Mouse (Mus musculus) fat pad, adult 2 months (tissue): ENCODE measurements at regions not wholly inside any gene's neighbourhood (a gene's known extent, or its start where the extent isn't known, plus 50 kb on each side); places are given as distances from the start of the nearest gene placed in this dataset.

Experiments used
- DNase-seq: peaks from one replicate; pipeline ENCODE4 v3.0.0-alpha.2; 2011; ENCODE audit warnings: low read depth, low spot score; ENCODE audit errors: extremely low read depth

DNA sequence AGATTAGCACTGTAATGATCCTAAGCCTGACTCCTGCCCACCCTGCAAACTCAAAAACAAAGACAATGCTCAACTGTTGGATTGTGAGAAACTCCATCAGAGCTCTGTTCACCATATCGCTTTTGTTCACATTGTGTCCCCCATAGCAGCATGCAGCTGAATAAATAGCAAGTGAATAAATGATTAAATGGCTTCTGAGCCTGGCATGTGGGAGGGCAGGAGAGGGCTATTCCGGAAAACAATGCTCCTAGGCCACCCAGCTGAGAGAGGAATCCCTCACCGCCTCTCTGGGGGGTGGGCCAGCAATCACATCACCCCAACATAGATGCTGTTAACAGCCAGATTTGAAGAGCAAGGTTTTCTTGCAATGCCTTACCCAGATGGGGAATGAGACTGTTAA lies 238.5 kb upstream of the Vstm2b start:
- DNase-seq: no peak

DNA sequence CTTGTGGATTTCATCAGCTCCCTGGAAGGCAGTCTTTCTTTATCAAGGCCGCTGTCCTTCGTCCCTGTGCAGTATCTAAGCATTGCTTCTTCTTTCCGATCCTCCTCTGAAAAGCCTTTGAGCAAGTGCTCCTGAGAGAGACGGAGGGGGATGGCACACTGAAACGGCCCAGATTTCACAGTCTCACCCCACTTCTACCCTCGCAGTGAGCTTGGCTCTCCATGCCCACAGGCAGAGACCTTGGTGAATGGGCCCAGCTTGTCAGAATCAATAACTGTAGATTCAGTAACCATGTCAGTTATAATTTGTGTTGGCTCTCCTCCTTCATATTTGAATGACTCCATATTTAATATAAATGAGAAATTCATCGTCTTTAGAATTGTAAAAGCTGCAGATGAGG lies 234.3 kb upstream of the Vstm2b start:
- no peak for DNase-seq

DNA sequence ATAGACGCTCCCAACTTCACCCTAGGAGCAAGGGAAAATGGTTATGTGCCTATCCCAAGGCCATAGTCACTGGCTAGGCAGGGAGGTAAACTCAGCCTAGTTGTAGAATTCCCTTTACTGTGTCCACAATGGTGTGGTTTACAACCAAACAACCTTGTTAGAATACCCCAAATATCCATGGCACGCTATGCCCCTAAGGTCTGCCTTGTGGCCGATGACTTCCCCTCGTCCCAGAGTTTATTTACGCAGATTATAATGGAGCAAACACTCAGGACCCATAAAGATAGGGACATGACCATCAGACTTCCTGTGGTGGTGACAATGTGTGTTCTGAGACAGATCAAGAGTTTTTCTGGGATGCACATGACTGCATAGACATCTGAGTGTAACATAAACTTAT lies 231.5 kb upstream of the Vstm2b start:
- no peak for DNase-seq

GRCm38 (mm10) chr7:40670401-40670800 lies 227.7 kb upstream of the Vstm2b start:
- DNase-seq: no peak

GRCm38 (mm10) chr7:40671068-40671467 lies 227.1 kb upstream of the Vstm2b start:
- no peak for DNase-seq

DNA sequence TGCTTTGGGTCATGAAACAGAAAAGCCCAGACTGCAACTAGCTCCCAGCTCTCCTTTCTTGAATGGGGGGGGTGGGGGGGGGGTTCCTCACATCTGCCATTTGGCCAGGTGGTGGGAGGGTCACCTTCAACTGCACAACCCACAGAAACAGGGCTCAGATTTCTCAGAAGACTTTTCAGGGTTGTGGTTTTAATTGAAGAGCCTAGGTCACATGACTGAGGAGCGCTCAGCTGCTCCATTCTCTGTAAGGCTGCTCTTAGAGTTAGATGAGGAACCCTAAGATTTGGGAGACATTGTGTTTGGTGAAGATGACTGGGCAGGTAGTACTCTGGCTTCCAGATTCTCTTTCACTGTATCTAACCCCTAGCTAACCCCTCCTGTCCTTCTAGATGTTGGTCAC lies 225.8 kb upstream of the Vstm2b start:
- DNase-seq: no peak

GRCm38 (mm10) chr7:40674397-40674796 lies 223.7 kb upstream of the Vstm2b start:
- DNase-seq: no peak

GRCm38 (mm10) chr7:40677601-40678000 lies 220.5 kb upstream of the Vstm2b start:
- DNase-seq: no peak

DNA sequence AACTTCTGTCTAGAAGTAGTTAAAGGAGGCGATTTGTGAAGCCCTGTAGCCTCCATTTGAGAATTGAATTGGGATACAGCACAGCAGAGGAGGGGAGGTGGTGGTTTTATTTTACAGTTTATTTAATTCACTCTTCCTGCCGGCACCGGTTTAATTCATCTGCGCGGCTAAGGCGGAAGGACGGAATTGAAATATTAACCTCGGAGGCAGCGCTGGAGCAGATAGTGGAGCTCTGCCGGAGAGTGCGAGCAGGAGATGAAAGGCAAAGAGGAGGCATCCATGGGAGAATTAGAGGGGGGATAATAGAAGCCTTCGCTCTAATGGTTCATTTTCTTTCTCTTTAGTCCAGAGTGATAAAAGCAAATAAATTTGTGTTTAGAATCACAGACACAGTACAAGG lies 217.6 kb upstream of the Vstm2b start:
- DNase-seq: no peak

DNA sequence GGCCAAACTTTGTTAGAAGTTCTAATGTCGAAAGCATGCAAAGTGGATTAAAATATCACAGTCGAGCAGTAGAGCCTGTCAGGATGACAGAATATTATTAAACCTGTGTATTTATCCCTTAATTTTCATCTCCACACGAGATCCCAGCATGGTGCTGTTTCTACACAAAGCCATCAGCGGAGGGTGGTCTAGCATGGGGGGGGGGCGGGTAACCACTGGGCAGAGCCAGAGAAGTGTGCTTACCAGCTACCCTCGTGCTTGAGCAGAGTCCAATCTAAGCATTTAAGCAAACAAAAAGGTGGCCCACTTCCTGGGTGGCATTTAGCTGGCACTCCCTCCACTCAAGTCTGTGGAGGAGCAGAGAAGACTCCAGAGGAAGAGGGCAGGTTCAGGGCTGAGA lies 217.1 kb upstream of the Vstm2b start:
- DNase-seq: no peak

DNA sequence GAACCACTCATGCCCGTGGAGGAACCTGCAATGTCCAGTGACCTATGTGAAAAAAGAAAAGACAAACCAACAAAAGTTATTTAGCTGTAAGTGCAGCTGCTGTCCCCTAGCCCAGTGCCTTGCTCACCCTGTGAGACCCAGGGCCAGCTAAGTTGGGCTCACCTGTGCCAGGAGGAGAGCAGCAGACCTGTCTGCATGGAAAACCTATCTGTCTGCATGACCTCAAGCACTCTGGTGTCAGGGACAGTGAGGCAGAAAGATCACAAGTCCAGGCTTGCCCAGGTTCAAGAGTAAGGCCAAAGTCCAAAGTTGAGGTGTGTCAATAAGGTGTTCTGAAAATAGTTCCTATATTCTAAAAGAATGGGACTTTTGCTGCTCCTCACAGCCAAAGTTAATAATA lies 215.0 kb upstream of the Vstm2b start:
- no peak for DNase-seq

GRCm38 (mm10) chr7:40683641-40684040 lies 214.5 kb upstream of the Vstm2b start:
- DNase-seq: no peak

DNA sequence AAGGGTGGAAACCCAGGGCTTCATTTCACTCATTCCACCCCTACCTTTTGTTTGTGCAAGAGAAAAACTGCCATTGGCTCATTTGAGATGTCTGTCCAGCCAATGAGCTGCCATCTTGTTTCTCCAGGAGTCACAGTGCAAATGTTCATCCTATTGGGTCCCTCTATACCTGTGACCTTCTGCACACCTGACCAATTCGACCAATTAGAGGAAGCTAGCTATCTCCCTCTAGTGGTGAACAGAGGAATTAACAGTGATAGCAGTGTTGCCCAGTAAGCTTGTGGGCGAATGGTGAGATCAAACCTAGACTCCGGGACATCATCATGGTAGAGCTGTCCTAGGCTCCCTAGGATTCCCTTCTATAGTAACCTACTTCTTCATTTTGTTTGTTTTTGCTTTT lies 211.1 kb upstream of the Vstm2b start:
- no peak for DNase-seq

DNA sequence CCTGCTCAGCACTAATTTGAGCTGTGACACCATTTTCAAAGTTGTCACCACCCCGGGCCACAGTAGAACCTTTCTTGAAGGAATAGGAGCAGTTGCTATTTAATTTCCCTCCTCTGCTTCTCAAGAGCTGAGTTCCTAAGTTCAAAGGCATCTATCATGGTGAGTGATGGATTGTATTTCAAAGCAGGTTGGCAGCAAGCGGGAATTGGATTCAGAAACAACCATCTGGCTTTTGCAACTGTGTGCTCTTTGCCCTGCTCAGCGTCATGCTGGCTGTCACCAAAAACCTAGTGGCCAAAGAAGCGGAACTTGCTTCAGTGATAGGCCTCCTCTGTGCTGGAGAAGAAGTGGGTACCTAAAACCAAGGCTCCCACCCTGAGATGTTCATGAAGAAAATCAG lies 209.6 kb upstream of the Vstm2b start:
- no peak for DNase-seq

DNA sequence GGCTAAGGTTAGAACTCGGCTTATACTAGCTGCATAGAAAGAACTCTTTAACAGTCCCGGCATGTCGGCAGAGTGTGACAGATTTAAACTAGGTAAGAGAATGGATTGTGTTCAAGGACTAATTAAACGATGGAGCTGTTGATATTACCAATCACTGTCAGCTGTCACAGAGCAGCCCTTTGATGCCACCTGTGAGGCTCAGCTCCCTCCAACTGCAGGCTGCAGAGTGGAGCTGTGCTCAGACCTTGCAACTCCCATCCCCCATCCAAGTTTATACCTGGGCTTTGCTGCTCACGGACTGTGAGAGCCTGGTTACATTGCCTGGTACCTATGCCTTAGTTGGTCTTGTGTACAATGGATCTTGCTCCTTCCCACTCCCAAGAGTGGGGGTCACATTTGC lies 204.4 kb upstream of the Vstm2b start:
- DNase-seq: no peak

GRCm38 (mm10) chr7:40697551-40697950 lies 200.6 kb upstream of the Vstm2b start:
- no peak for DNase-seq

- DNase-seq: no peak
These were observed 199.8 kb upstream of the Vstm2b start for GRCm38 (mm10) chr7:40698309-40698708.

GRCm38 (mm10) chr7:40699633-40700032 lies 198.5 kb upstream of the Vstm2b start:
- no peak for DNase-seq

GRCm38 (mm10) chr7:40700656-40701055 lies 197.5 kb upstream of the Vstm2b start:
- no peak for DNase-seq

- no peak for DNase-seq
These were observed 195.7 kb upstream of the Vstm2b start for GRCm38 (mm10) chr7:40702191-40703045.

- no peak for DNase-seq
These were observed 189.9 kb upstream of the Vstm2b start for GRCm38 (mm10) chr7:40708231-40708630.

- DNase-seq: no peak
These were observed 180.1 kb upstream of the Vstm2b start for GRCm38 (mm10) chr7:40717991-40718390.

DNA sequence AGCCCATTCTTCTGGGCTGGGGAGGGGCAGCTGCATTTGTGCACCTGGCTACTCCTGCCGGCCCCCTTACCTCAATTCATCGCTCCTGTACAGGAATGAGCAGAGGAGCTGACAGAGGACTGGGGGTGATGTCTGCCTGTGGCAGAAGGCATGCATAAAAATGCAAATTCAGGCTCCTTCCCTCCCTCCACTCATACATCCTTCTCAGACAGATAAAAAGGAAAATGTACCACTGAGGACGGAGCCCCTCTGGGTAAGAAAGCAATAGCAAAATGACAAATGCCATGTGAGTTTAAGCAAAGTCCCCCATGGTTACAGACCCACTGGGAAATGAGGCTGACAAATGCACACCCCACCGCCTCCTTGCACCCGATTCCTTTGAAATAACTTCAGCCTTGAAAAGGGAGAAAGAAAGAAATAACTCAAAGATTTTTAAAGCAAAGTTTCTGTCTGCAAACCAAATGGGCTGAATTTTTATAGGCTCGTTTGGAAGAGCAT lies 161.1 kb upstream of the Vstm2b start:
- no peak for DNase-seq
